Mouse (Mus musculus): ENCODE results near the gene Slc7a9. TPM values are rescaled to one million over a fixed set of nuclear protein-coding genes. Genes with fewer than 3 reads are reported as not detected.

Slc7a9 gene
- polyA plus RNA-seq (2011; ENCODE audit: insufficient read depth, insufficient read length, low read depth, missing spikeins) = 0.33 and 0.69 TPM in 2 replicates

DNA sequence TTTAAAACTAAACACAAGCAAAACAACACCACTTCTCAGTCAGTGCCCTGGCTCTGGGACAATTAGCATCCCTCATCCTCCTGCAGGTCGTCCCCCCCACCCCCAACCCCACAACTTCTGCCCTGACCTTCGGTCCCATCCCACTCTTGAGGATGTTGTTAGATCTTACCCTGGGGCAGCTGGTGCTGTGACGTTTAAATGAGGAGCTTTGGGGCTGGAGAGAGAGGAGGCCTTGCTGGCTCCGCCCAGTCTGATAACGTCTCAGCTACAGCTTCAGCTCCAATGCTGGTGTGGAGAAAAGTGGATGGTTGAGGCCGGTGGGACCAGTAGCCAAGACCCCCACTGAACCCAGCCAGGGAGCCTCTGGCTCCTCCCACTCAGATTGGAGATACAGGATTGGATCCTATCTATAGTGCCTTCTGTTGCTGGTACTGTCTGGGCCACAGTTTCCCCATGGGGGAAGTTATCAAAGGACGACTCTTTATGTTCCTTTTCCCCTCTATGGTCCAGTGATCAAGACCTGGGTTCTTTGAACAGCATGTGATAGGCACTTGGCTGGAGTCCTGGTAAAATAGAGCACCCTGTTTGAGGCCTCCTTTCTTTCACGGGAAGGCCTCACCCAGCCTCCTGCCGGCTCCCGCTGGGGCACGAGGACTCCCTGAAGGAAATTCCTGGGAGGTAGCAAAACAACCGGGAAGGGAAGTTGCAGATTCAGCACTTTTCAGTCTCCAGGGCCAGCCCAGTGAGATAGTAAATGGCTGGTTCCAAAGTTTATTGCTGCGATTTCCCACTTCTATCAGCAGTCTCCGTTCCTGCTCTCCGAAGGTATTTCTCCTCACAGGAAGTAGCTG, at the start of gene Slc7a9:
Gene Slc7a9 (plus strand): TSS at position 801 of the 851 bp plus-strand sequence.
- no peaks in the 10 kb centered on the region for H3K9me3 ChIP-seq (replicated peaks; ENCODE audit: control insufficient read depth, insufficient read depth, low read length, poor library complexity, severe bottlenecking)
- H3K36me3 ChIP-seq (ENCODE audit: control insufficient read depth, insufficient read depth, low read length, poor library complexity, severe bottlenecking) = no peaks in the 10 kb centered on the region
- no peak within 1 kb of the TSS for H3K4me3 ChIP-seq (ENCODE audit: low read depth, low read length)
- no peaks in the 10 kb centered on the region for H3K27me3 ChIP-seq (ENCODE audit: control insufficient read depth, insufficient read depth, low read length, poor library complexity, severe bottlenecking)
- H3K27ac ChIP-seq (ENCODE audit: insufficient read depth, low read length) = peak within 1 kb of the TSS; percentile 89
- peaks cover 3% of the 10 kb centered on the region for H3K4me1 ChIP-seq (ENCODE audit: control insufficient read depth, insufficient read depth, low read length)
- no peak within 1 kb of the TSS for H3K9ac ChIP-seq (ENCODE audit: low read depth, poor library complexity, severe bottlenecking)
- no peak for TF ChIP-seq CTCF (IDR thresholded peaks at IDR 0.05; ENCODE audit: low read depth, low read length)
- TF ChIP-seq POLR2A (IDR thresholded peaks at IDR 0.05; ENCODE audit: insufficient read depth, low read length) = no peak
- peak; percentile 56; the same call in 1 of the 2 replicates for TF ChIP-seq EP300 (IDR thresholded peaks at IDR 0.05; ENCODE audit: insufficient read depth, low read depth, low read length)

DNA sequence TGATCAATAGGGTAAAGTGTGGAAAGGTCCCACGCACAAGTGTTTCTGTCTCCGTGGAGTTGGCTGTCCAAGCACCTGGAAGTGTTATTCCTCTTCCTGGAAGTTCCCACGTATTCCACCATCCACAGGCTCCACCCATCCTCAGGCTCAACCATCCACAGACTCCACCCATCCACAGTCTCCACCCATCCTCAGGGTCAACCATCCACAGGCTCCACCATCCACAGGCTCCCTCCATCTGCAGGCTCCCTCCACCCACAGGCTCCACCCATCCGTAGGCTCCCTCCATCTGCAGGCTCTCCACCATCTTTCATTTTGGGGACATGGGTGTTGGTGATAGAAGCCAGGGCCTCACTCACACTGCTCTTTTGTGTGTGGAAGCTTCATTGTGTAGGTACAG, 47.4 kb upstream of the Slc7a9 start:
- Histone ChIP-seq H3K9ac (ENCODE audit: low read depth, poor library complexity, severe bottlenecking) (no peak overlapping the region), H3K27ac (ENCODE audit: insufficient read depth, low read length) (no peak overlapping the region), H3K4me1 (ENCODE audit: control insufficient read depth, insufficient read depth, low read length) (no peaks in the 10 kb centered on the region), H3K36me3 (ENCODE audit: control insufficient read depth, insufficient read depth, low read length, poor library complexity, severe bottlenecking) (peaks cover 2% of the 10 kb centered on the region; the same call in 1 of the 2 replicates), H3K4me3 (ENCODE audit: low read depth, low read length) (no peak overlapping the region), H3K27me3 (ENCODE audit: control insufficient read depth, insufficient read depth, low read length, poor library complexity, severe bottlenecking) (no peaks in the 10 kb centered on the region), H3K9me3 (replicated peaks; ENCODE audit: control insufficient read depth, insufficient read depth, low read length, poor library complexity, severe bottlenecking) (no peaks in the 10 kb centered on the region)
- TF ChIP-seq CTCF (IDR thresholded peaks at IDR 0.05; ENCODE audit: low read depth, low read length) (no peak), POLR2A (IDR thresholded peaks at IDR 0.05; ENCODE audit: insufficient read depth, low read length) (no peak), EP300 (IDR thresholded peaks at IDR 0.05; ENCODE audit: insufficient read depth, low read depth, low read length) (no peak)

DNA sequence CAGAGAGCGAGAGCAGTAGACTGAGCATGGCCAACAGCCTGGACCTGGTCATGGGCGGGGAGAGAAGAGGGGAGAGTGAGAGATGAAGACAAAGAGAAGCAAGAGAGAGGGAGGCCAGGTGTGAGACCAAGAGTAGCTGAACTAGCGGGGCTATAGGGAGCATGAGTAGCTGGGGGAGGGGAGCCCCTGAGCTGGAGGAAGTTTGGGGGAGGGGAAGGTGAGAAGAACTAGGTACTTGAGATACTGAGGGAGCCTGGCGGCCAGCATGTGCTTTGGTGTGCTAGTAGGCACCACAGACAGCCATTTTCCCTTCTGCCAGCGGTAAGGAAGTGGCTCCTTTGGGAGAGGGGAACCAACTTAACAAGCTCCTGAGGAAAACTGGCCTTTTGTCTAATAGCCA, 33.4 kb upstream of the Slc7a9 start:
- H3K27ac ChIP-seq (ENCODE audit: insufficient read depth, low read length) = no peak overlapping the region
- H3K27me3 ChIP-seq (ENCODE audit: control insufficient read depth, insufficient read depth, low read length, poor library complexity, severe bottlenecking) = no peaks in the 10 kb centered on the region
- TF ChIP-seq POLR2A (IDR thresholded peaks at IDR 0.05; ENCODE audit: insufficient read depth, low read length) (no peak), CTCF (IDR thresholded peaks at IDR 0.05; ENCODE audit: low read depth, low read length) (no peak), EP300 (IDR thresholded peaks at IDR 0.05; ENCODE audit: insufficient read depth, low read depth, low read length) (no peak)
- no peaks in the 10 kb centered on the region for H3K9me3 ChIP-seq (replicated peaks; ENCODE audit: control insufficient read depth, insufficient read depth, low read length, poor library complexity, severe bottlenecking)
- no peak overlapping the region for H3K9ac ChIP-seq (ENCODE audit: low read depth, poor library complexity, severe bottlenecking)
- H3K4me3 ChIP-seq (ENCODE audit: low read depth, low read length) = no peak overlapping the region
- peaks cover 4% of the 10 kb centered on the region for H3K4me1 ChIP-seq (ENCODE audit: control insufficient read depth, insufficient read depth, low read length)
- peaks cover 2% of the 10 kb centered on the region; the same call in 1 of the 2 replicates for H3K36me3 ChIP-seq (ENCODE audit: control insufficient read depth, insufficient read depth, low read length, poor library complexity, severe bottlenecking)

DNA sequence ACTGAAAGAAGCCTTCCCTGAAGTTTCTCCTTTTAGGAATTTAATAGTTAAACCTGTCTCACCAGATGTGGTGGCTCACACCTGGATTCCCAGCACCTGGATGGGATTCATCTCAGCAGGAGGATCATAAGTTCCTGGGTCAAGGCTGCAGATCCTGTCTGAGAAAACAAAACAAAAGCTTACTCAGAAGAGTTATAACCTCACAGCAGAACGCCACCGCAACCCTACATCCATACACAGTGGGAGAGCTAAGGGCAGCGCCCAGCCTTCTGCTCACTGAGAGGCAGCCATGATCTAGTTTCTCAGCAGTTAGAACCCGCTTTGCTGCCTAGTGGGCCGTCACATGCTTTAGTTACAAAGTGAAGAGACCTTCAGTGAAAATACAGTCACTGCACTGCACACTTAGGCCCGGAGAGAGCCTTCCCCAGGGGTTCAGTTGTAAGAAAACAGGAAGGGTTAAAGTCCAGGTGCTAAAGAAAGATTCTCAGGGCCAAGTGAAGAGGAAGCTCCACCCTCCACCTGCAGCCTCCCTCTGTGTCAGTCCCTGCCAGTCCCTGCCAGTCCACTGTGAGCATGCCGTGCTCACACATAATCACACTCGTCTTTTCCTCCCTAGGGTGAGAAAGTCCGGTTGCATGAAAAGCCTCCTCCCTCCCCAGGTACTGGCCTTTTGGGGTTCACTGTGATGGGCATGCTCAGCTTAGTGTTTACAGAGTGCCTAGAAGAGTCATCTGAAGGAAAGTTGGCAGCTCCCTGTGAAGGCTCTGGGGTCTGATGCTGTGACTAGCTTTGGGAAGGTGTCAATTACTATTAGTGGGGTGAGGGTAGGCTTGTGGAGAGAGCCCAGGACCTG, 32.6 kb upstream of the Slc7a9 start:
- Histone ChIP-seq H3K9me3 (replicated peaks; ENCODE audit: control insufficient read depth, insufficient read depth, low read length, poor library complexity, severe bottlenecking) (no peaks in the 10 kb centered on the region), H3K27ac (ENCODE audit: insufficient read depth, low read length) (no peak overlapping the region), H3K36me3 (ENCODE audit: control insufficient read depth, insufficient read depth, low read length, poor library complexity, severe bottlenecking) (peaks cover 2% of the 10 kb centered on the region; the same call in 1 of the 2 replicates), H3K4me1 (ENCODE audit: control insufficient read depth, insufficient read depth, low read length) (peaks cover 4% of the 10 kb centered on the region), H3K4me3 (ENCODE audit: low read depth, low read length) (no peak overlapping the region), H3K27me3 (ENCODE audit: control insufficient read depth, insufficient read depth, low read length, poor library complexity, severe bottlenecking) (no peaks in the 10 kb centered on the region), H3K9ac (ENCODE audit: low read depth, poor library complexity, severe bottlenecking) (no peak overlapping the region)
- TF ChIP-seq POLR2A (IDR thresholded peaks at IDR 0.05; ENCODE audit: insufficient read depth, low read length) = no peak
- no peak for TF ChIP-seq EP300 (IDR thresholded peaks at IDR 0.05; ENCODE audit: insufficient read depth, low read depth, low read length)
- TF ChIP-seq CTCF (IDR thresholded peaks at IDR 0.05; ENCODE audit: low read depth, low read length) = no peak

DNA sequence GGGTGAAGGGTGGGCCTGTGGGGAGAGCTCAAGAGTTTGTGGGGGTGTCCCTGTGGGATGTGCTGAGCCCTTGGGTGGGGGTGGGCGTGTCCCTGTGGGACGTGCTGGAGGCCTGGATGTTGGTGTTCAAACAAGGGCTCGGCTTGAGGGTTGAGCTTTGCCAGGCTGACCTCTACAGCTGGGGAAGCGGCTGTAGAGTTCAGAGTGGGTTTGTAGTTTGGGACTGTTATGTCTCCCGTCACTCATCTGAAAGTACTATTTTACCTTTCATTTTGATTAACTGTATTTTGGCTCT, 32.0 kb upstream of the Slc7a9 start:
- Histone ChIP-seq H3K27ac (ENCODE audit: insufficient read depth, low read length) (no peak overlapping the region), H3K9me3 (replicated peaks; ENCODE audit: control insufficient read depth, insufficient read depth, low read length, poor library complexity, severe bottlenecking) (no peaks in the 10 kb centered on the region), H3K9ac (ENCODE audit: low read depth, poor library complexity, severe bottlenecking) (no peak overlapping the region), H3K36me3 (ENCODE audit: control insufficient read depth, insufficient read depth, low read length, poor library complexity, severe bottlenecking) (peaks cover 2% of the 10 kb centered on the region; the same call in 1 of the 2 replicates), H3K4me1 (ENCODE audit: control insufficient read depth, insufficient read depth, low read length) (peaks cover 4% of the 10 kb centered on the region), H3K27me3 (ENCODE audit: control insufficient read depth, insufficient read depth, low read length, poor library complexity, severe bottlenecking) (no peaks in the 10 kb centered on the region), H3K4me3 (ENCODE audit: low read depth, low read length) (no peak overlapping the region)
- TF ChIP-seq POLR2A (IDR thresholded peaks at IDR 0.05; ENCODE audit: insufficient read depth, low read length) = no peak
- no peak for TF ChIP-seq CTCF (IDR thresholded peaks at IDR 0.05; ENCODE audit: low read depth, low read length)
